Mouse (Mus musculus) thymus, postnatal 4 days (tissue): ENCODE data around the gene Mfsd13b.
A peak's percentile ranks its signal among the peaks of the same experiment; 100 is the strongest.

Experiments used
- DNase-seq: peaks from one replicate; pipeline ENCODE4 v3.0.0; 2021

The Mfsd13b gene

DNA sequence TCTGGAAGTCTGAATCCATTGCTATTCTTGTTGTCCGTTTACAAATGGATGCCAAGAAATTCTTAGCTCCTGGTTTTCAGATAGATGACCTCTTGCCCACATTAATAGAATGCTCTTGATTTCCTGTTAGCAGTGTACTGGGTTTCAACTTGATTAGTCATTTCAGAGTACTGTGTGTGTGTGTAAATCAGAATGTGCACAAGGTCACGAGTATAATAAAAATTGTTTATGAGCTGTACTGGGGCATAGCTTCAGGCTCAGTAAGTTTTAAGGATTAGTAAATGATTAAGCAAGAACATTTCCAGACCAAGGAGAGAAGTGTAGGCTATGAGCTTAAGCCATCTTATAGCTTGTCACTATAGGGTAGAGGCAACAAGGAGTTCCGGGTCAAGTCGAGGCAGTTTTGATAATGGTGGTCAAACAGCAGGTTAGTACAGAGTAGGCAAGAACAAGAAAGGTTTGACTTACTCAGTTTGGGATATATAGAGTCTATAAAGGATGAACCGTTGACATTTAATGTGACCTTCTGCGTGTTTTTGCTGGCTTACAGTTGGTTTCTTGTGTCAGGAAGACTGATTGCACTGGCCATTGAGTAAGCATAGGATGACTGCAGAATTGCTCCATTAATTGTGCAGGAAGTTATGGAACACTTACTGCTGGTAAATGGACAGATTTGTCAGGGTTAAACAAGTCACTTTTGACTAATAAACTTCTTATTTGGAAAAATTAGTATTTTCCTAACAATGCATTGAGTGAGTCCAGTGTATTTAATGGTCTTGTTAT lies 63.6 kb downstream of the Mfsd13b start:
- no peak for DNase-seq

DNA sequence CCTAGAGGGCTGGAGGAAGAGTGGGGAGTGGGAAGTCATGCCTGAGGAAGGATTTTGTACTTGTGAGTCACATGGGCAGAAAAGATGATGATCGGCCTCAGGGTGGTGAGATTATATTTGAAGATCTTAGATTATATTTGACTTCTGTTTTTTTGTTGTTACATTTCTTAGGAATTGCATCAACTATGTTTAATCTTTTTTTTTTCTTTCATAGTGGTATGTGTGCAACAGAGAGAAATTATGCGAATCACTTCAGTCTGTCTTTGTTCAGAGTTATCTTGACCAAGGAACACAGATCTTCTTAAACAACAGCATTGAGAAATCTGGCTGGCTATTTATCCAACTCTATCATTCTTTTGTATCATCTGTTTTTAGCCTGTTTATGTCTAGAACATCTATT lies 65.3 kb downstream of the Mfsd13b start:
- DNase-seq = no peak

DNA sequence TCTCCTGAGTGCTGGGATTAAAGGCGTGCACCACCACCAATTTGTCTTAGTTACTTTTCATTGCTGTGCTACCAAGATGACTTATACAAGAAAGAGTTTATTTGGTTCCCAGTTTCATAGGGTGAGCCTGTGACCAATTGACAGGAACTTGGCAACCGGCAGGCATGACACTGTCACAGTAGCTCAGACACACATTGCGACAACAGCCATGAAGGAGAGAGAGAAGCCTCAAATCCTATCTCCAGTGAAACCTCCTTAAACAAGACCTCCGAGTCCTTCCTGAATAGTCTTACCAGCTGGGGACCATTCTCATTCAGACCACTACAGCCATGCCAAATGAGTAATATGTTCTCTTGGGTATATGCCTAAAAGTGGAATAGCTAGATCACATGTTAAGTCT lies 70.8 kb downstream of the Mfsd13b start:
- DNase-seq = no peak

DNA sequence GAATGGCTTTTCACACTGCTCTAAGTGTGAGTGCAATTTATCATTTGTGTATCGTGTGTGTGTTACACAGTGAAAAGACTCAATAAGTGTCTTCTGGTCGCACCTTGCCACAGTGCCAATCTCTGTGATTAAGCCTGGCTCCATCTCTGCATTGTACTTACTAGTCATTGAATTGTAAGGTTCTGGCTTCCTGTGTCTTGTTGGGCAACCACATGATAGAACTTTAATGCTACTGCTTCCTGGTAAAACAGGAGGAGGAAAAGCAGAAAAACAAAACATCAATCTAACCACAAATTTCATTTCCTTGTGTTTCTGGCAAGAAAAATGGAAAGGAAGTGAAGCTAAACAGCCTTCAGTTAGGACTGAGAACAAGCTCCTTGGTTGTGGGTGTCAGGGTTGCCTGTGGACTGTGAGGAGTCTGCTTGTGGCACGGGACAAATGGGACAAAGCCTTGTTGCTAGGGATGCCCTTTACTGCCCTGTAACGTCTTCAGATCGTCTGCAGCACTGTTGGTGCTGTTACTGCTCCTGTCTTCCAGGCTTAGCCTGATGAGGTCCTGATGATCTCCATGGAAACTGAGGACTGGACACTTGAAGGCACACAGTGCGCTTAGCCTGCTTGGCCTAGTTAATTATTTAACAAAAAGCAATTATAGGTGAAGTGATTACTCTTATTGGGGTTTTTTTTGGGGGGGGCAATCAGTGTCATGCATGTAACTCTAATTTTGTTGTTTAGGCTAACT lies 77.3 kb downstream of the Mfsd13b start:
- no peak for DNase-seq

DNA sequence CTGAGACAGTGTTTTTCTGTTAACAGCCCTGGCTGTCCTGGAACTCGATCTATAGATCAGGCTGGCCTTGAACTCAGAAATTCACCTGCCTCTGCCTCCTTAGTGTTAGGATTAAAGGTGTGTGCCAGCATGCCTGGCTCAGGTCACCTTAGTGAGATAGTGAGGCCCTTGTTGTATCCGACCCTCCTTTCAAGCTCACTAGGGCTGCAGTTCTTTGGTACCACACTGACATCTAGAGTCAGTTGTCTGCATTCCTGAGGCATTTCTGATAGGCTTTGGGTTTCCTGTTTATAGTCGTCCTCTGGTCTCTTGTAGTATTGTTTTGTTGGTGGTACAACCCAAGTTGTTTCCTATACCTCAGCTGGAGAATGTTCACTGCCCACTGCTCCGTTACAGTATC lies 82.0 kb downstream of the Mfsd13b start:
- peak; percentile 27 for DNase-seq
